Mouse (Mus musculus): ENCODE measurements around the gene Rpl3. TPM values are rescaled to one million over a fixed set of nuclear protein-coding genes. Genes with fewer than 3 reads are reported as not detected.

The Rpl3 gene
- total and polyA plus RNA-seq, 2 experiments from 2014 or later, result 500 to 511 TPM

- DNase-seq (ENCODE audit: low spot score) (no peak), ATAC-seq (ENCODE audit: low FRiP score) (no peak)
- no peaks in the 10 kb centered on the region for H3K27me3 ChIP-seq (ENCODE audit: insufficient read depth, low read length)
- H3K9me3 ChIP-seq (ENCODE audit: low read length), result no peaks in the 10 kb centered on the region
- H3K4me2 ChIP-seq (ENCODE audit: low read depth, low read length, poor library complexity, severe bottlenecking), result no peak overlapping the region
- H3K4me1 ChIP-seq (ENCODE audit: insufficient read depth, low read length), result peaks cover 13% of the 10 kb centered on the region
- no peak overlapping the region for H3K27ac ChIP-seq (ENCODE audit: low read depth, low read length)
- peaks cover 4% of the 10 kb centered on the region; the same call in 1 of the 2 replicates for H3K36me3 ChIP-seq (ENCODE audit: insufficient read depth, low read length)
- TF ChIP-seq CTCF (IDR thresholded peaks at IDR 0.05), result no peak
- WGBS, result 82% methylated on average over 10 of the region's 10 CpGs
- no peak overlapping the region for H3K9ac ChIP-seq (replicated peaks; ENCODE audit: low read length, poor library complexity, severe bottlenecking)
- no peak overlapping the region for H3K4me3 ChIP-seq (ENCODE audit: low read depth, low read length)
Measured at GRCm38 (mm10) chr15:80100871-80101270, 9.2 kb upstream of the Rpl3 start.

- H3K27ac ChIP-seq (ENCODE audit: low read depth, low read length), result no peak overlapping the region
- no peak overlapping the region for H3K9ac ChIP-seq (replicated peaks; ENCODE audit: low read length, poor library complexity, severe bottlenecking)
- no peaks in the 10 kb centered on the region for H3K9me3 ChIP-seq (ENCODE audit: low read length)
- DNase-seq (ENCODE audit: low spot score) (no peak), ATAC-seq (ENCODE audit: low FRiP score) (no peak)
- no peak overlapping the region for H3K4me2 ChIP-seq (ENCODE audit: low read depth, low read length, poor library complexity, severe bottlenecking)
- no peak overlapping the region for H3K4me3 ChIP-seq (ENCODE audit: low read depth, low read length)
- 88% methylated on average over 3 of the region's 3 CpGs for WGBS
- H3K4me1 ChIP-seq (ENCODE audit: insufficient read depth, low read length), result peaks cover 11% of the 10 kb centered on the region
- TF ChIP-seq CTCF (IDR thresholded peaks at IDR 0.05), result no peak
- peaks cover 4% of the 10 kb centered on the region; the same call in 1 of the 2 replicates for H3K36me3 ChIP-seq (ENCODE audit: insufficient read depth, low read length)
- no peaks in the 10 kb centered on the region for H3K27me3 ChIP-seq (ENCODE audit: insufficient read depth, low read length)
Measured at GRCm38 (mm10) chr15:80100196-80100595, 8.5 kb upstream of the Rpl3 start.

GRCm38 (mm10) chr15:80099477-80099876 lies 7.8 kb upstream of the Rpl3 start:
- H3K9me3 ChIP-seq (ENCODE audit: low read length), result no peaks in the 10 kb centered on the region
- H3K27ac ChIP-seq (ENCODE audit: low read depth, low read length), result no peak overlapping the region
- 83% methylated on average over 3 of the region's 3 CpGs for WGBS
- H3K27me3 ChIP-seq (ENCODE audit: insufficient read depth, low read length), result no peaks in the 10 kb centered on the region
- no peak for TF ChIP-seq CTCF (IDR thresholded peaks at IDR 0.05)
- peaks cover 9% of the 10 kb centered on the region for H3K4me1 ChIP-seq (ENCODE audit: insufficient read depth, low read length)
- DNase-seq (ENCODE audit: low spot score), result no peak
- no peak overlapping the region for H3K4me2 ChIP-seq (ENCODE audit: low read depth, low read length, poor library complexity, severe bottlenecking)
- H3K4me3 ChIP-seq (ENCODE audit: low read depth, low read length), result no peak overlapping the region
- H3K9ac ChIP-seq (replicated peaks; ENCODE audit: low read length, poor library complexity, severe bottlenecking), result no peak overlapping the region
- no peak for ATAC-seq (ENCODE audit: low FRiP score)
- H3K36me3 ChIP-seq (ENCODE audit: insufficient read depth, low read length), result peaks cover 4% of the 10 kb centered on the region; the same call in 1 of the 2 replicates

GRCm38 (mm10) chr15:80098809-80099208 lies 7.1 kb upstream of the Rpl3 start:
- H3K4me2 ChIP-seq (ENCODE audit: low read depth, low read length, poor library complexity, severe bottlenecking), result no peak overlapping the region
- WGBS, result 37% methylated on average over 9 of the region's 9 CpGs
- no peaks in the 10 kb centered on the region for H3K9me3 ChIP-seq (ENCODE audit: low read length)
- peaks cover 4% of the 10 kb centered on the region; the same call in 1 of the 2 replicates for H3K36me3 ChIP-seq (ENCODE audit: insufficient read depth, low read length)
- H3K27me3 ChIP-seq (ENCODE audit: insufficient read depth, low read length), result no peaks in the 10 kb centered on the region
- ATAC-seq (ENCODE audit: low FRiP score), result no peak
- no peak overlapping the region for H3K27ac ChIP-seq (ENCODE audit: low read depth, low read length)
- no peak for DNase-seq (ENCODE audit: low spot score)
- H3K4me1 ChIP-seq (ENCODE audit: insufficient read depth, low read length), result peaks cover 9% of the 10 kb centered on the region
- no peak for TF ChIP-seq CTCF (IDR thresholded peaks at IDR 0.05)
- H3K4me3 ChIP-seq (ENCODE audit: low read depth, low read length), result no peak overlapping the region
- peak overlapping the region; percentile 1; the same call in 1 of the 2 replicates for H3K9ac ChIP-seq (replicated peaks; ENCODE audit: low read length, poor library complexity, severe bottlenecking)

- DNase-seq (ENCODE audit: low spot score) (no peak), ATAC-seq (ENCODE audit: low FRiP score) (0 out of 2 replicates have a peak, but pooled peaks have one; percentile 31)
- TF ChIP-seq CTCF (IDR thresholded peaks at IDR 0.05), result no peak
- Histone ChIP-seq H3K4me1 (ENCODE audit: insufficient read depth, low read length) (peaks cover 11% of the 10 kb centered on the region), H3K27ac (ENCODE audit: low read depth, low read length) (peak overlapping the region; percentile 38; the same call in 1 of the 2 replicates), H3K36me3 (ENCODE audit: insufficient read depth, low read length) (peaks cover 4% of the 10 kb centered on the region; the same call in 1 of the 2 replicates), H3K9ac (replicated peaks; ENCODE audit: low read length, poor library complexity, severe bottlenecking) (no peak overlapping the region), H3K4me3 (ENCODE audit: low read depth, low read length) (no peak overlapping the region), H3K27me3 (ENCODE audit: insufficient read depth, low read length) (no peaks in the 10 kb centered on the region), H3K9me3 (ENCODE audit: low read length) (no peaks in the 10 kb centered on the region), H3K4me2 (ENCODE audit: low read depth, low read length, poor library complexity, severe bottlenecking) (no peak overlapping the region)
- 34% methylated on average over 8 of the region's 8 CpGs for WGBS
Measured at GRCm38 (mm10) chr15:80097999-80098461, 6.4 kb upstream of the Rpl3 start.

- no peak overlapping the region for H3K9ac ChIP-seq (replicated peaks; ENCODE audit: low read length, poor library complexity, severe bottlenecking)
- peak overlapping the region; percentile 38; the same call in 1 of the 2 replicates for H3K27ac ChIP-seq (ENCODE audit: low read depth, low read length)
- no peak for TF ChIP-seq CTCF (IDR thresholded peaks at IDR 0.05)
- no peaks in the 10 kb centered on the region for H3K27me3 ChIP-seq (ENCODE audit: insufficient read depth, low read length)
- peaks cover 4% of the 10 kb centered on the region; the same call in 1 of the 2 replicates for H3K36me3 ChIP-seq (ENCODE audit: insufficient read depth, low read length)
- 23% methylated on average over 19 of the region's 20 CpGs for WGBS
- H3K4me1 ChIP-seq (ENCODE audit: insufficient read depth, low read length), result peaks cover 11% of the 10 kb centered on the region
- DNase-seq (ENCODE audit: low spot score) (peak; percentile 66), ATAC-seq (ENCODE audit: low FRiP score) (0 out of 2 replicates have a peak, but pooled peaks have one; percentile 29)
- no peak overlapping the region for H3K4me3 ChIP-seq (ENCODE audit: low read depth, low read length)
- H3K4me2 ChIP-seq (ENCODE audit: low read depth, low read length, poor library complexity, severe bottlenecking), result no peak overlapping the region; the same call in 1 of the 2 replicates
- H3K9me3 ChIP-seq (ENCODE audit: low read length), result no peaks in the 10 kb centered on the region
Measured at GRCm38 (mm10) chr15:80096946-80097881, 5.5 kb upstream of the Rpl3 start.
